Mouse (Mus musculus) CH12.LX (cell line): ENCODE data around the gene Dlgap1. TPM values are rescaled to one million over a fixed set of nuclear protein-coding genes. Genes with fewer than 3 reads are reported as not detected.

Experiments used
- DNase-seq: peaks from one replicate; pipeline ENCODE4 v3.0.0-alpha.2; 2013; ENCODE audit errors: extremely low read depth
- H3K27ac ChIP-seq: 2 replicates; pipeline ENCODE4 v1.5.1; 2012; ENCODE audit warnings: low read depth, mild to moderate bottlenecking, control low read depth, moderate library complexity; ENCODE audit not compliant: insufficient read depth
- H3K27me3 ChIP-seq: replicated peaks from 2 replicates; pipeline ENCODE3; 2012; ENCODE audit warnings: inconsistent platforms
- H3K36me3 ChIP-seq, 2 experiments: replicated peaks in 1 of 2; 2 replicates each; pipeline versions ENCODE3 to v1.6.1; 2012; ENCODE audit warnings: inconsistent platforms in 1 of 2, low read length in 1 of 2, mild to moderate bottlenecking in 1 of 2, mixed read lengths in 1 of 2, moderate library complexity in 1 of 2; ENCODE audit not compliant: control insufficient read depth in 1 of 2, insufficient read depth in 1 of 2
- H3K4me1 ChIP-seq, 2 experiments: 2 replicates each; pipeline ENCODE4 v1.6.1; 2012; ENCODE audit warnings: inconsistent platforms in 1 of 2, moderate library complexity in 1 of 2; ENCODE audit not compliant: insufficient read depth in 2 of 2, control insufficient read depth in 1 of 2
- H3K4me2 ChIP-seq: 2 replicates; pipeline ENCODE4 v1.6.1; 2012; ENCODE audit warnings: low read depth, mild to moderate bottlenecking, control low read depth; ENCODE audit not compliant: poor library complexity, insufficient read depth, severe bottlenecking
- H3K4me3 ChIP-seq, 3 experiments: fragments of 150-350 bp in 1 of 3; sonication (generic) in 1 of 3; replicated peaks in 1 of 3; 2 replicates each; pipeline versions ENCODE3 to v1.5.1; 2011 to 2012; ENCODE audit warnings: low read depth in 2 of 3, low read length in 2 of 3, mild to moderate bottlenecking in 2 of 3, moderate library complexity in 2 of 3, control low read depth in 1 of 3, improper control_type of control experiment in 1 of 3, inconsistent platforms in 1 of 3, mixed read lengths in 1 of 3; ENCODE audit not compliant: poor library complexity in 1 of 3
- H3K79me2 ChIP-seq: replicated peaks from 2 replicates; pipeline ENCODE4 v1.6.1; 2012; ENCODE audit warnings: mild to moderate bottlenecking, moderate library complexity; ENCODE audit not compliant: control insufficient read depth, poor library complexity, insufficient read depth, severe bottlenecking; ENCODE audit errors: extremely low read depth
- H3K9ac ChIP-seq: 2 replicates; pipeline ENCODE4 v1.6.1; 2012; ENCODE audit warnings: low read depth, mild to moderate bottlenecking, control low read depth, moderate library complexity; ENCODE audit not compliant: insufficient read depth
- H3K9me3 ChIP-seq: replicated peaks from 2 replicates; pipeline ENCODE3; 2012; ENCODE audit warnings: low read length, inconsistent platforms, mixed read lengths
- BHLHE40 ChIP-seq: IDR thresholded peaks from 2 replicates; pipeline ENCODE4 v1.6.1; 2011; ENCODE audit warnings: mild to moderate bottlenecking, low read depth, low read length, improper control_type of control experiment
- CHD1 ChIP-seq: IDR thresholded peaks from 2 replicates; pipeline ENCODE4 v1.6.1; 2012; ENCODE audit warnings: low read depth, low read length, improper control_type of control experiment, inconsistent platforms
- CHD2 ChIP-seq: IDR thresholded peaks from 2 replicates; pipeline ENCODE4 v1.6.1; 2011; ENCODE audit warnings: low read length, improper control_type of control experiment
- CTCF ChIP-seq, 2 experiments: IDR thresholded peaks in 1 of 2; conservative IDR thresholded peaks in 1 of 2; 2 replicates each; pipeline ENCODE4 v1.5.1; 2011 to 2012; ENCODE audit warnings: low read depth in 2 of 2, low read length in 2 of 2, improper control_type of control experiment in 1 of 2, inconsistent platforms in 1 of 2, mild to moderate bottlenecking in 1 of 2, moderate library complexity in 1 of 2
- ELF1 ChIP-seq: IDR thresholded peaks from 2 replicates; pipeline ENCODE4 v1.6.1; 2014; ENCODE audit warnings: low read depth, mild to moderate bottlenecking, inconsistent platforms, low read length, improper control_type of control experiment
- IRF4 ChIP-seq: IDR thresholded peaks from 2 replicates; pipeline ENCODE4 v1.6.1; 2014; ENCODE audit warnings: low read depth, mild to moderate bottlenecking, inconsistent platforms, low read length, improper control_type of control experiment
- MEF2A ChIP-seq: IDR thresholded peaks from 2 replicates; pipeline ENCODE4 v1.6.1; 2014; ENCODE audit warnings: low read depth, mild to moderate bottlenecking, inconsistent platforms, low read length, improper control_type of control experiment, borderline replicate concordance
- MXI1 ChIP-seq: IDR thresholded peaks from 2 replicates; pipeline ENCODE4 v1.6.1; 2011; ENCODE audit warnings: mild to moderate bottlenecking, low read depth, low read length, improper control_type of control experiment
- NRF1 ChIP-seq: IDR thresholded peaks from 2 replicates; pipeline ENCODE4 v1.6.1; 2014; ENCODE audit warnings: low read depth, mild to moderate bottlenecking, inconsistent platforms, low read length, improper control_type of control experiment, moderate library complexity
- POLR2AphosphoS2 ChIP-seq: IDR thresholded peaks from 2 replicates; pipeline ENCODE4 v1.6.1; 2011; ENCODE audit warnings: low read depth, low read length, improper control_type of control experiment
- RAD21 ChIP-seq: IDR thresholded peaks from 2 replicates; pipeline ENCODE4 v1.6.1; 2011; ENCODE audit warnings: low read depth, mild to moderate bottlenecking, low read length, improper control_type of control experiment, moderate library complexity
- SIN3A ChIP-seq: IDR thresholded peaks from 2 replicates; pipeline ENCODE4 v1.6.1; 2012; ENCODE audit warnings: low read length, improper control_type of control experiment, inconsistent platforms
- TBP ChIP-seq: conservative IDR thresholded peaks from 2 replicates; pipeline ENCODE4 v1.6.1; 2011; ENCODE audit warnings: low read depth, low read length, improper control_type of control experiment
- UBTF ChIP-seq: IDR thresholded peaks from 2 replicates; pipeline ENCODE4 v1.6.1; 2012; ENCODE audit warnings: low read depth, mild to moderate bottlenecking, inconsistent platforms, low read length, improper control_type of control experiment, moderate library complexity
- USF1 ChIP-seq: IDR thresholded peaks from 2 replicates; pipeline ENCODE4 v1.6.1; 2014; ENCODE audit warnings: low read depth, mild to moderate bottlenecking, inconsistent platforms, low read length, improper control_type of control experiment
- ZKSCAN1 ChIP-seq: IDR thresholded peaks from 2 replicates; pipeline ENCODE4 v1.6.1; 2012; ENCODE audit warnings: low read depth, inconsistent platforms, low read length, improper control_type of control experiment, borderline replicate concordance
- ZMIZ1 ChIP-seq: IDR thresholded peaks from 2 replicates; pipeline ENCODE4 v1.6.1; 2012; ENCODE audit warnings: low read depth, mild to moderate bottlenecking, inconsistent platforms, low read length, improper control_type of control experiment
- dilution Hi-C: fragments of 300-500 bp; cut with MboI; formaldehyde crosslinking; loops from 2 replicates; pipeline ENCODE4 v1.14.3; 2020; ENCODE audit warnings: low sequenced_read_pairs; ENCODE audit not compliant: extremely low pct_unique_long_range_greater_than_20kb, extremely low pct_ligation_motif_present
- in situ Hi-C: fragments of 300-500 bp; cut with MboI; formaldehyde crosslinking; loops from 3 replicates; pipeline ENCODE4 v1.14.3; 2019; ENCODE audit warnings: low sequenced_read_pairs, low pct_ligation_motif_present, low pct_unique_long_range_greater_than_20kb, mixed read lengths
- polyA plus RNA-seq: library from polyadenylated mRNA; unstranded; fragments of >175 nt; gene quantifications from 2 replicates; pipeline ENCODE4 v1.2.1, GENCODE M21; 2012; ENCODE audit warnings: low read depth; ENCODE audit not compliant: insufficient read length
- total RNA-seq, 2 experiments: library from RNA; depleted of rRNA; stranded (reverse); fragments of 300-350 nt in 1 of 2; fragments of >200 nt in 1 of 2; gene quantifications; 2 replicates each; pipeline ENCODE4 v1.2.3; 2012 to 2014

Gene Dlgap1
- total and polyA plus RNA-seq, 3 experiments, result 0.51 to 2.7 (median 1.2) TPM

DNA sequence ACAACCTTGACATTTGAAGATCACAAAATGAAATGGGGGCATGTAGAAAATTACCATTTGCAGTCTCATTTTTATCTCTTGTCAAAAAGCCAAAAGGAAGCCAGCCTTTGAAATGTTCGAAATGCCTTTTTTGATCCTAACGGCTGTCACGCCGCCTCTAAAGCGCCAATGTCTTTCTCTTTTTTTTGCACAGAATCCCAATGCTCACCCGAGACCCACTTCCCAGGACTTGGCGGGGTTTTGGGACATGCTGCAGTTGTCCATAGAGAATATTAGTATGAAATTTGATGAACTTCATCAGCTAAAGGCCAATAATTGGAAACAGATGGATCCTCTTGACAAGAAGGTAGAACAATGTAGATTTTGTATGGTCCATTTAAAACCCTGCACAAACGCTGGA, 846.1 kb downstream of the Dlgap1 start:
- in situ Hi-C loops (no loop called here), dilution Hi-C loops (no loop called here)
- H3K4me1 ChIP-seq, result no peaks in the 10 kb centered on the region
- TF ChIP-seq ZKSCAN1 (no peak), ZMIZ1 (no peak), SIN3A (no peak), ELF1 (no peak), POLR2AphosphoS2 (no peak), CHD2 (no peak), BHLHE40 (no peak), NRF1 (no peak), UBTF (no peak), RAD21 (no peak), CHD1 (no peak), MXI1 (no peak), USF1 (no peak), MEF2A (no peak), IRF4 (no peak), TBP (no peak)
- no peaks in the 10 kb centered on the region for H3K9me3 ChIP-seq
- H3K27ac ChIP-seq, result no peak overlapping the region
- no peak overlapping the region for H3K9ac ChIP-seq
- H3K27me3 ChIP-seq, result no peaks in the 10 kb centered on the region
- DNase-seq, result no peak
- H3K79me2 ChIP-seq, result no peaks in the 10 kb centered on the region
- H3K4me2 ChIP-seq, result no peak overlapping the region
- H3K36me3 ChIP-seq, result no peaks in the 10 kb centered on the region
- no peak overlapping the region for H3K4me3 ChIP-seq

GRCm38 (mm10) chr17:70817862-70818451, 849.1 kb downstream of the Dlgap1 start:
- no peaks in the 10 kb centered on the region for H3K79me2 ChIP-seq

More at GRCm38 (mm10) chr17:70817862-70818451, 849.1 kb downstream of the Dlgap1 start:
- no peaks in the 10 kb centered on the region for H3K27me3 ChIP-seq
- peaks cover 3 to 5% of the 10 kb centered on the region in 2 experiments; a peak in 2 of 4 replicates for H3K4me1 ChIP-seq
- no peaks in the 10 kb centered on the region for H3K36me3 ChIP-seq
- no peak for TF ChIP-seq CTCF (conservative IDR thresholded peaks at IDR 0.05 in 1 of 2, IDR thresholded peaks at IDR 0.05 in 1 of 2; ENCODE audit: low read depth in 2 of 2, low read length in 2 of 2)
- H3K27ac ChIP-seq, result no peak overlapping the region
- H3K4me2 ChIP-seq, result no peak overlapping the region
- no peaks in the 10 kb centered on the region for H3K9me3 ChIP-seq
- dilution Hi-C loops, result no loop called here
- no peak overlapping the region for H3K9ac ChIP-seq
- no peak for DNase-seq
- in situ Hi-C loops, result no loop called here
- H3K4me3 ChIP-seq, result no peak overlapping the region
